Mouse (Mus musculus) erythroblast, embryonic 14.5 days (primary cell): ENCODE measurements around the gene Kcnmb2. TPM values are rescaled to one million over a fixed set of nuclear protein-coding genes. Genes with fewer than 3 reads are reported as not detected.

Source experiments
- H3K27me3 ChIP-seq: 2 replicates; pipeline ENCODE4 v1.6.1; 2012; ENCODE audit warnings: inconsistent platforms; ENCODE audit not compliant: control insufficient read depth
- H3K36me3 ChIP-seq: 2 replicates; pipeline ENCODE4 v1.6.1; 2012; ENCODE audit warnings: mild to moderate bottlenecking, inconsistent platforms; ENCODE audit not compliant: control insufficient read depth
- H3K4me1 ChIP-seq: 2 replicates; pipeline ENCODE4 v1.6.1; 2012; ENCODE audit warnings: inconsistent platforms; ENCODE audit not compliant: control insufficient read depth
- H3K4me3 ChIP-seq: replicated peaks from 2 replicates; pipeline ENCODE3; 2012; ENCODE audit warnings: moderate library complexity, mild to moderate bottlenecking, inconsistent platforms
- H3K9me3 ChIP-seq: 2 replicates; pipeline ENCODE4 v1.6.1; 2012; ENCODE audit warnings: low read length, inconsistent platforms, mixed read lengths; ENCODE audit not compliant: control insufficient read depth
- GATA1 ChIP-seq: IDR thresholded peaks from 2 replicates; pipeline ENCODE4 v1.6.1; 2012; ENCODE audit warnings: low read length, inconsistent platforms, mixed read lengths
- TAL1 ChIP-seq: IDR thresholded peaks from 3 replicates; pipeline ENCODE4 v1.6.1; 2012; ENCODE audit warnings: low read length, inconsistent platforms, mixed read lengths
- polyA plus RNA-seq: library from polyadenylated mRNA; stranded (reverse); fragments of >175 nt; gene quantifications from 2 replicates; pipeline ENCODE4 v1.2.3, GENCODE M21; 2012

The Kcnmb2 gene
- polyA plus RNA-seq, 1 experiment: not detected

GRCm38 (mm10) chr3:32048777-32049176 is 146.5 kb downstream of the Kcnmb2 start:
- Histone ChIP-seq H3K9me3 (peaks cover 3% of the 10 kb centered on the region; the same call in 1 of the 2 replicates), H3K4me3 (no peak overlapping the region), H3K36me3 (no peaks in the 10 kb centered on the region), H3K27me3 (no peaks in the 10 kb centered on the region), H3K4me1 (no peaks in the 10 kb centered on the region)
- no peak for TF ChIP-seq TAL1
- no peak for TF ChIP-seq GATA1

GRCm38 (mm10) chr3:32052596-32052995 is 150.3 kb downstream of the Kcnmb2 start:
- TF ChIP-seq GATA1 (no peak), TAL1 (no peak)
- no peaks in the 10 kb centered on the region for H3K36me3 ChIP-seq

DNA sequence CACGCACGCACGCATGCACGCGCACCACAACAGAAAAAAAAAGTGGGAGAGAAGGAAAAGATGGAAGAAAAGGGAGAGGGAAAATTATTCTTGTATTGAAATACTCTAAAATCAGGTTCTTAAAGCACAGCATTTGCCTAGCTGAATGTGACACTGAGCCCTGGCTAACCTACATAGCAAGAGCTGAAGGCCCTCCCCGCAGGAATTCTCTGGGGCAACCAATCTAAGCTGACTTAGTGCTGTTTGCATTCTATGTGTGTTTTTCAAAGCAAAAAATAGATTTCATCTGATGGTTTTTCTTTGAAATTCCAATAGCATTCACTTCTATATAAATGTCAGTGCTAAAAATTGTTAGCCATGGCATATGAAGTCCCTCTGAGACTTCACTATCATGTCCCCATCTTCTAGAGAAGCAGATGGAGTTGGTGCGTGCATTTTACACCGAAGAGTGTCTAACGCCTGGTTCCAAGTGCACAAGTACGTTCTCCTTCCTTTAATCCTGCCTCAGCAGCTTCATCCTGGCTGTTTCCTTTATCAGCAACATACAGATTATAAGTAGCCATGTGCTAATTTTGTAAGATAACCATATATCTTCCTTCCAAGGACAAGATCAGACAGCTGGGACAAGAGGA is 151.4 kb downstream of the Kcnmb2 start:
- H3K36me3 ChIP-seq: no peaks in the 10 kb centered on the region
- no peaks in the 10 kb centered on the region for H3K27me3 ChIP-seq
- peaks cover 6% of the 10 kb centered on the region; the same call in 1 of the 2 replicates for H3K9me3 ChIP-seq
- H3K4me3 ChIP-seq: no peak overlapping the region
- no peaks in the 10 kb centered on the region for H3K4me1 ChIP-seq
- TF ChIP-seq GATA1 (no peak), TAL1 (no peak)

More at GRCm38 (mm10) chr3:32052596-32052995, 150.3 kb downstream of the Kcnmb2 start:
- Histone ChIP-seq H3K4me3 (no peak overlapping the region), H3K27me3 (no peaks in the 10 kb centered on the region), H3K9me3 (peaks cover 3% of the 10 kb centered on the region; the same call in 1 of the 2 replicates), H3K4me1 (no peaks in the 10 kb centered on the region)

DNA sequence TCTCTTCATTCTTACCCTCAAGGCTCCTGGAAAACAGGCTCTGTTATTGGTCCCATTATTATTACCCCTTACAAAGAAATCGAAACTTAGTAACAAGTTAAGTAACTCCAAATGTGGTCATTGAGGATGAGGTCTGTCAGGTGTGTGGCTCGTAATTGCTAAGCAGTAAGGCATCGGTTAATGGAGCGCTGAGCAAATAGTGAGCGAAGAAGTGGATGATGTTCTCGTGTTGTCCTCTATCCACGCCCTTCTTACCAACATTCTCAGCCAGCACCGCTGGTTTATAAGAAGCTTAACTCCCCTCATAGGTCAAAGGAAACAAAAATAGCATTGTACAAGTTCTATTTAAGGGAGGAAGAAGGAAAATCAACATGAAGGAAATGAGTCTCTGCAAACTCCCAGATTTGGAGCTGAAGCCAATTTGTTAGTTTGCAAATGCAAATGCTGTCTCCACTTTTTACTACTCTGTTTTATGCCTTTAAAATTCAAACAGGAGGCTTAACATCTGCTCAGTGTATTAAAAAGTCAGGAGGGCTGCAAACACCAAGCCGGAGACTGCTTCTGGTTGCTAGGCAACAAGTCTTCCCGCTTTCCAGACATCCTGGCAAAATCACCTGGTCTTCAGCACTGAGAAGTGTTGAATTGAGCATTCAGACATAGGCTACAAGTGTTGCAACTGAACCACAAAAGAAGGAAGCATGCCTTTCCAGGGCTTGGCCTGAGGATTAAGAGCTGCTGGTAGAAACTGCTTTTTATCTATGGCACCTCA is 157.8 kb downstream of the Kcnmb2 start:
- TF ChIP-seq TAL1 (no peak), GATA1 (no peak)
- Histone ChIP-seq H3K4me1 (no peaks in the 10 kb centered on the region), H3K9me3 (peaks cover 6% of the 10 kb centered on the region; the same call in 1 of the 2 replicates), H3K36me3 (no peaks in the 10 kb centered on the region), H3K27me3 (no peaks in the 10 kb centered on the region), H3K4me3 (no peak overlapping the region)

- Histone ChIP-seq H3K27me3 (no peaks in the 10 kb centered on the region), H3K36me3 (no peaks in the 10 kb centered on the region), H3K4me1 (no peaks in the 10 kb centered on the region), H3K9me3 (peaks cover 5% of the 10 kb centered on the region; the same call in 1 of the 2 replicates), H3K4me3 (no peak overlapping the region)
- TF ChIP-seq GATA1 (no peak), TAL1 (no peak)
These were observed 160.4 kb downstream of the Kcnmb2 start for GRCm38 (mm10) chr3:32062685-32063084.

DNA sequence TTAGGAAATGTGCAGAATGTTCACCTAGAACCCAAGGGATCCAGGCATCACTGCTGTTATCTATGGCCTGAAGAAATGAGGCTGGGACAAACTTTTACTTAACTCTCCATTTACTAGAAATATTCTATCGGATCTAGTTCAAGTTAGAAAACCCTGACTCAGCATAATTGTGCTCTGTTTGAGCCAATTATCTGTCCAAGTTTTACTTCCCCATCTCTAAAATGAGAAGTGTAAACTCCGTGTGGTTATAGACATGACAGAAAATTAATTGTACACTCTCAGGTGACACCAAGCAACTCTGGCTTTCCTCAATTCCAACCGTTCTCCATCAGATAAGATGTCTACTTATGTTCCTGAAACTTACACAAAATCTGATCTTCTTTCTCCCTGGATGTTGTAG is 161.0 kb downstream of the Kcnmb2 start:
- Histone ChIP-seq H3K36me3 (no peaks in the 10 kb centered on the region), H3K9me3 (peaks cover 3% of the 10 kb centered on the region; the same call in 1 of the 2 replicates), H3K27me3 (no peaks in the 10 kb centered on the region), H3K4me3 (no peak overlapping the region), H3K4me1 (no peaks in the 10 kb centered on the region)
- no peak for TF ChIP-seq GATA1
- TF ChIP-seq TAL1: no peak

DNA sequence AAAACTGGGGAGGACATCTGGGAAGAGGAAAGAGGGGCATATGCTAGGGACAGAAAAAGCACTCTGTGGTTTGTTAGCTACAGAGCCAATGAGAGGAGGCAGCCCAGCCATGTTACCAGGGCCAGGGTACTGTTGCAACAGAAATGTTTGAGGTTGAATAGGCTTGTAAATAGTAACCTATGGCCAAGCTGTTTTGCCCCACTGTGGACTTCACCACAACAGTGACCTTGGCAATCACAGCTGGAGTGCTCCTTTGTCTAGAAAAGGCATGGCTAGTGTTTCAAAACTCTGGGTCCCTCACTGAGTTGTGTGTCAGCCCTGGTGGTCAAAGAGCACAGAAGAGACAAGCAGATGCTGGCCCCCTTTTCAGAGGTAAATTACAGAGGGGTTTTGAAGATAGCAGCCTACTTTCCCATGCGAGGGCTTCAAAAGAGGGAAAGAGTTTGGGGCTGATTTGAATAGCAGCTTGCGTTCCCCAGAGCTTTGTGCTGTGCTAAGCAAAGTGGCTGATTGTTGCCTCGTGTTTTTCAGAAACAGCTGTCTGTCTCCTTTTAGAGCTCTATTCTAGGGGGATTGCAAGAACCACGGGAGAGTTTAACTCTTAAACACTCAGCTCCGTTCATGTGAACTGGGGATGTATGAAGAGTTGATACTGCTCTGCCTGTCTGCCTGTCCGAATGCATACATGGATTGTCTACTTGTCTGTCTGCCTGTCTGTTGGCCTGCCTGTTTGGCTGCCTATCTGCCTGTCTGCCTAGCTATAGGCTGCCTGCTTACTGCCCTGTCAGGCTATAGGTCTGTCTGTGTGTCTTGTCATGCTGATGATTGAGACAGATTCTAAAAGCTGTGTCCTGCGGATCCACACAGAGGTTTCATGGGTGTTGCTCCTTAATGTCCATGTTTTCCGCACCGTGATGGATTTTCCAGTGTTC is 165.0 kb downstream of the Kcnmb2 start:
- Histone ChIP-seq H3K27me3 (no peaks in the 10 kb centered on the region), H3K9me3 (peaks cover 4% of the 10 kb centered on the region; the same call in 1 of the 2 replicates), H3K36me3 (no peaks in the 10 kb centered on the region), H3K4me3 (no peak overlapping the region), H3K4me1 (no peaks in the 10 kb centered on the region)
- TF ChIP-seq TAL1 (no peak), GATA1 (no peak)

- no peak for TF ChIP-seq GATA1
- TF ChIP-seq TAL1: no peak
- Histone ChIP-seq H3K27me3 (no peaks in the 10 kb centered on the region), H3K9me3 (peaks cover 2% of the 10 kb centered on the region; the same call in 1 of the 2 replicates), H3K4me3 (no peak overlapping the region), H3K36me3 (no peaks in the 10 kb centered on the region), H3K4me1 (no peaks in the 10 kb centered on the region)
These were observed 171.6 kb downstream of the Kcnmb2 start for GRCm38 (mm10) chr3:32073881-32074280.

- Histone ChIP-seq H3K36me3 (no peaks in the 10 kb centered on the region), H3K4me1 (no peaks in the 10 kb centered on the region), H3K4me3 (no peak overlapping the region), H3K9me3 (peaks cover 5% of the 10 kb centered on the region; the same call in 1 of the 2 replicates), H3K27me3 (no peaks in the 10 kb centered on the region)
- TF ChIP-seq TAL1 (no peak), GATA1 (no peak)
These were observed 186.5 kb downstream of the Kcnmb2 start for GRCm38 (mm10) chr3:32088762-32089161.
